Mouse (Mus musculus): Measurements from ENCODE around the gene Naa20.

Gene Naa20

DNA sequence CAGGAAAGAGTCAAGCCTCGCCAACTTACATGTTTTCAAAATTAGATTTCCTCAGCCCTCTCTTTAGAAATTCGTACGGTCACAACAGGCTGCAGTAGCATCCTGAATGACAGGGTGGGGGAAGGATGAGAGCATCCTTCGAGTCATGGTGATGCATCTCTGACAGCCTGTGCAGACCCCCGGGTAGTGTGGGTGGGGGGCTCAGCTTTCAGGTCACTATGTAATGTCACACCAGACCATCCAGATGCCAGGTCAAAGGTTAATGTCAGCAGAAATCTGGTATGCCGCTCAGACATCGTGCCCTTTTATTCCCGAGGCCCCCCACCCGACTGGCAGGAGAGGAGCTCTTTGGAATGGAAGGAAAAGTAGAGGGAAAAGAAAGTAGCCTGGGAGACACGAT, 48.3 kb downstream of the Naa20 start:
- no peak for DNase-seq (ENCODE audit: low read depth, low spot score)

DNA sequence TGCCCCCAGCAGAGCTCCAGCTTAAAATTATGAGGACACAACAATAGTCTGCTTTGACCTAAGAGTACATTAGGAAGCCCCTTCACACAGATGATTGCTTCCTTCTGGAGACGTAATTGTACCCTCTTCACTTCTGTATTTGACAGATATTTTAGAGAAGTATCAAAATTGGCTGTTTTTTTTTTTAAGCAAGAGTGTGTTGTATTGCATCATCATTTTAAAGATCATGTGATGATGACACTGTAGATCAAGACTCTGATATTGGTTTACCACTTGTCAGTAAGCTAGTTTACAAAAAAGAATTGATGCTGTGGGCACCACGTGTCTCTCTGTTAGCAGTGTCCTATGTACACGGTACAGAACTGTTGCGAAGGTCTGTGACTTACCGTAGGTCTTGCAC, 50.8 kb downstream of the Naa20 start:
- no peak for DNase-seq (ENCODE audit: low read depth, low spot score)

DNA sequence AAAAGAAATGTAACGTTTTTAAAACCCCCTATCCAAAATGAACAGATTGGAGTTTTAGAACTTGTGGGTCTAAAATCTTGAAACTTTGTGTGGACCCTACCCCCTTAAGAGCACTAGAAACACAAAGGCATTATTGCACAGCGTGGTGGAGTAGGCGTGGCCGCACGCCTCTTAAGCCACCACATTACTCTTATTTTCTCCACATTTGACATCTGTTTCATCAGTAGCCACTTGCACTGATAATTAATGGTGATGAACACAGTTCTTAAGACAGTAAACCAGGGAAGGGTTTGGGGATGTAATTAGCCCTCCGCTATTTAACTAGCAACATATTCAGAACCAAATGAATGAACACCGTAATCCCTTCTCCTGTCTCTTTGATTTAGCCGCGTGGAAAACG, 53.9 kb downstream of the Naa20 start:
- DNase-seq (ENCODE audit: low read depth, low spot score), result no peak

DNA sequence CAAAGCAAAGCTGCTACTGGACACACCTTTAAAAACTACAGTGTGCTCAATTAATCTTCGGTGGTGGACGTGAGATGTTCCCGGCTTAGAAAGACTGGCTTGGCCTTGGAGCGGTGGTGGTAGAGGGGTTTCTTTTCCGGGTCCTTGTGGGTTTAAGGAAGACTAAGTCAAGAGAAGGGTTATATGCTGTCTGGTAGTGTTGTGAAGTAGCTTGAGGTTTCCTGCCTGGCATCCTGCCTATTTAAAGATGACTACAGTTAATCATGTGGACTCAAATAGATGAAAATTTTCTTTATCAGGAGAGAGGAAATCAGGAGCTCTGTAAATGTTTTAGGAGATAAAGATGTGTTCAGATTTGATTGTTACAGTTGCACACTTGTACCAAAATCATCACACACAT, 54.4 kb downstream of the Naa20 start:
- DNase-seq (ENCODE audit: low read depth, low spot score), result no peak

DNA sequence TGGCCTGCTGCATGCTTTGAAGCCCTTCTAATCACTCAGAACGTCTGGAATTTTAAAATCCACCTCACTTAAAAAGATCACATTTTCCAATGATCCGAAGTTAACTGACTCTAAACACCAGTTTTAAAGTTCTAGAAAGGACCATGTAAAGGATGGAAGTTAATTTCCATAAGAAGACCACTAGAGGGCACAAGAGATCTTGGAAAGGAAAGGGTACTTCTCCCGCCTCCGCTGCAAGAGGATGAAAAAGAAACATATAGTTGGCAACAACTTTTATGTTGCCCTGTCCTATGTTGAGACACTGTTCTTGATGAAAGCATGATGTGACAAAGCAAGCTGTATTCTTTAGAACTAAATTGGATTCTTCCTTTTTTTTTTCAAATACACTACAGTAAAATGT, 55.6 kb downstream of the Naa20 start:
- peak; percentile 49 for DNase-seq (ENCODE audit: low read depth, low spot score)

DNA sequence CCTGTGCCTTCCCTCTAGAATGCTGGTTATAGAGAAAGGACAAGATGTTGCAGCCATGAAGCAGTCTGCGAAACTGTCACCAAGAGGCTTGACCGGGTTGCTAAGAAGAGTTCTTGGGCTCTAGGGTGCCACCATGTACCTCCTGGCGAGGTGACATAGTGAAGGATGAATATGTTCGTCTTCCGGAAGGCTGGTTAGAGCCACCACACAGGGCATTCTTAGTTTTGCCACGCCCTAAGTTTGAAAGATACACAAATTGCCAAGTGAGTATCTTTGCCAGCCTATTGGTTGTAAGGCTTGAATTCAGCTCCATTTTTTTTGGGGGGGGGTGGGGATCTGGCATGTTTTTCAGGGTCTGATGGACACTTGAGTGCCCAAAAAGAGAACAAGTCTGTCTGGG, 56.2 kb downstream of the Naa20 start:
- DNase-seq (ENCODE audit: low read depth, low spot score), result no peak

DNA sequence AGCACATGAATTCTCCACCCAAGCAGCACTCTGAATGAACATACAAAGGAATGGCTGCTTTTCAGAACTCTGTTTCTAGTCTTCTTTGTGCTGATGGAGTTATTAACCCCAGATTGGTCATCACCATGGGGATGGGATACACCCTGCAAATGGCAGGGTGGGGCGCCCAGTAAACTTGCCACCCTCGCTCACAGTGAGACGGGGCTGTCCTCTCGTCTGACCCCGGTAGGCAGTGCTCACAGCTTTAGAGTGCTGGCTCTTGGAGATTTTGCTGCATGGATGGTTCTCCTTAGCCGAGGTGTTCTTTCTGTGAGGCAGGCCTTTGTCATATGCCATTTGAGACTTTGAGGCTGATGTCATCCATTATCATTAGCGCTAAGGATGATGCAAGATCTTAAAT, 56.7 kb downstream of the Naa20 start:
- no peak for DNase-seq (ENCODE audit: low read depth, low spot score)

DNA sequence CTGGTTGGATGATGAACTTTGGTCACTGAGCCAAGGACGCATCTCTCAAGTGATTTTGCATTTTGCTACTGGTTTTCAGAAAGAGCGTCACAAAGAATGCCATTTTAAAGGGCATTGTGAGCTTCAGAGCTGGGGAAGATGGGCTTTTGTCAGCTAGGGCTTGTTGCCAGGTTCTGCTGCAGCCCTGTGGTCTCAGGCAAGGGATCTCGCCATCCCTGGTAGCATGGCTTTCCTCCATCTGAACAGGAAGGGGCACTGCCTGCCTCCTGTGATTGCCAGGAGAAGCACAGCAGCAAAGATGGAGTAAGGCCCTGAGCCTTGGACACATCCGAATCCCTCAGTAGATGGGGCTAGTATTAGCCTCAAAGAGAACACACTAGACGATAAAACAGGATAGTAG, 60.0 kb downstream of the Naa20 start:
- DNase-seq (ENCODE audit: low read depth, low spot score), result no peak
